Mouse (Mus musculus) ES-Bruce4 (cell line): ENCODE data around the gene Urod.

ENCODE experiments used
- EP300 ChIP-seq: IDR thresholded peaks from 2 replicates; pipeline ENCODE4 v1.6.1; 2011; ENCODE audit warnings: low read depth, low read length; ENCODE audit not compliant: insufficient read depth
- POLR2A ChIP-seq: IDR thresholded peaks from one replicate; pipeline ENCODE4 v1.8.1; 2011; ENCODE audit warnings: low read length; ENCODE audit not compliant: insufficient read depth

GRCm38 (mm10) chr4:116986400-116987121 is 7.7 kb downstream of the Urod start:
- peak; percentile 40; the same call in 1 of the 2 replicates for TF ChIP-seq EP300
- no peak for TF ChIP-seq POLR2A
